Mouse (Mus musculus): Measurements from ENCODE around the gene Vdac1. TPM values are rescaled to one million over a fixed set of nuclear protein-coding genes. Genes with fewer than 3 reads are reported as not detected.

Vdac1 gene
- polyA plus RNA-seq, 1 experiment from 2014 or later = 232 TPM

GRCm38 (mm10) chr11:52435466-52435865, 74.8 kb downstream of the Vdac1 start:
- H3K4me3 ChIP-seq (ENCODE audit: inconsistent target) = no peak overlapping the region
- H3K27ac ChIP-seq = no peak overlapping the region
- WGBS (ENCODE audit: missing documents) = 88% methylated on average over 5 of the region's 5 CpGs
- no peaks in the 10 kb centered on the region for H3K79me2 ChIP-seq (ENCODE audit: inconsistent target)
- H3K36me3 ChIP-seq (ENCODE audit: inconsistent target) = no peaks in the 10 kb centered on the region

GRCm38 (mm10) chr11:52437123-52437522, 76.5 kb downstream of the Vdac1 start:
- Histone ChIP-seq H3K4me3 (ENCODE audit: inconsistent target) (no peak overlapping the region), H3K27ac (no peak overlapping the region), H3K79me2 (ENCODE audit: inconsistent target) (no peaks in the 10 kb centered on the region), H3K36me3 (ENCODE audit: inconsistent target) (no peaks in the 10 kb centered on the region)
- WGBS (ENCODE audit: missing documents) = 49% methylated on average over 10 of the region's 10 CpGs

Other genes starting within 250 kb of the Vdac1 start
- gene Olfr1373, start 215.3 kb upstream of the Vdac1 start, polyA plus RNA-seq (2018) = not detected in 3 replicates
- not detected in 3 replicates for gene Olfr1371, start 146.9 kb upstream of the Vdac1 start, polyA plus RNA-seq (2018)
- gene Skp1a, start 128.9 kb upstream of the Vdac1 start, polyA plus RNA-seq (2018) = 121 to 172 TPM (median 132 TPM) in 3 replicates
- gene Tcf7, start 77.8 kb upstream of the Vdac1 start, polyA plus RNA-seq (2018) = 0.31 to 0.59 TPM in 2 of 3 replicates, not detected in the other
- gene 9530068E07Rik, start 35.6 kb downstream of the Vdac1 start, polyA plus RNA-seq (2018) = 126 to 153 TPM (median 142 TPM) in 3 replicates